Mouse (Mus musculus) kidney, adult 2 months (tissue): ENCODE measurements at regions not wholly inside any gene's neighbourhood (a gene's known extent, or its start where the extent isn't known, plus 50 kb on each side); places are given as distances from the start of the nearest gene placed in this dataset.

Experiments
- CTCF ChIP-seq: fragments of 200-500 bp; conservative IDR thresholded peaks from 2 replicates; pipeline ENCODE4 v1.5.1; 2011; ENCODE audit warnings: low read depth, mild to moderate bottlenecking, control low read depth, low read length, moderate library complexity, mixed read lengths; ENCODE audit not compliant: insufficient read depth, insufficient read length
- POLR2A ChIP-seq: fragments of 200-500 bp; IDR thresholded peaks from one replicate; pipeline ENCODE4 v1.6.1; 2011; ENCODE audit warnings: low read depth, low read length, control low read depth

GRCm38 (mm10) chr1:137669849-137670248 lies 505.7 kb downstream of the Ptprc start:
- TF ChIP-seq CTCF (no peak), POLR2A (no peak)
